Mouse (Mus musculus) layer of hippocampus, adult 18-20 months (tissue): Measurements from ENCODE around the gene Wipf2. TPM values are rescaled to one million over a fixed set of nuclear protein-coding genes. Genes with fewer than 3 reads are reported as not detected.
A peak's percentile ranks its signal among the peaks of the same experiment; 100 is the strongest.

Experiments used
- DNase-seq, 2 experiments: peaks; one replicate each; pipeline ENCODE4 v3.0.0; 2022; ENCODE audit warnings: low spot score in 2 of 2
- total RNA-seq, 2 experiments: library from RNA; stranded (reverse); gene quantifications; 2 replicates each; pipeline ENCODE4 v1.2.3; 2021

Wipf2 gene
- total RNA-seq, 2 experiments from 2014 or later, result 75.9 to 80.7 TPM

- peak in 1 of 2 experiments; percentile 81 for DNase-seq
These were observed 13.0 kb upstream of the Wipf2 start for GRCm38 (mm10) chr11:98850100-98851093.

DNA sequence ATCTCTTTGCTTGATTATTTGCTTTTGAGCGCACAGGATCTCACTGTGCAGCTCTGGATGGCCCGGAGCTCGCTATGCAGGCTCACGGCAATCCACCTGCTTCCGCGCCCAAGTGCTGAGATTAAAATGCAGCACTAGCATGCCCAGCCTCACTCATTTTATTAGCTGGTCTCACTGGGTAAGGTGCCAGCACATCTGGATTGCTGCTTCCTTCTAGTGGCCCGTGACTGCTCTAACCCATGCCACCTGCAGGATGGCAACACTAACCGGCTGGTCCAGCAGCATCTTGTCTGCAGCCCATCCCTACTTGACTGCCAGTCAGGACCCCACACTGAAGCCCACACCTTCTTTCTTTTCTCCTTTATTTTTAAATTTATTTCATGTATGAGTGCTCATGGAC, 9.3 kb upstream of the Wipf2 start:
- no peak for DNase-seq

- DNase-seq, result no peak
These were observed 8.8 kb upstream of the Wipf2 start for GRCm38 (mm10) chr11:98854659-98855058.

DNA sequence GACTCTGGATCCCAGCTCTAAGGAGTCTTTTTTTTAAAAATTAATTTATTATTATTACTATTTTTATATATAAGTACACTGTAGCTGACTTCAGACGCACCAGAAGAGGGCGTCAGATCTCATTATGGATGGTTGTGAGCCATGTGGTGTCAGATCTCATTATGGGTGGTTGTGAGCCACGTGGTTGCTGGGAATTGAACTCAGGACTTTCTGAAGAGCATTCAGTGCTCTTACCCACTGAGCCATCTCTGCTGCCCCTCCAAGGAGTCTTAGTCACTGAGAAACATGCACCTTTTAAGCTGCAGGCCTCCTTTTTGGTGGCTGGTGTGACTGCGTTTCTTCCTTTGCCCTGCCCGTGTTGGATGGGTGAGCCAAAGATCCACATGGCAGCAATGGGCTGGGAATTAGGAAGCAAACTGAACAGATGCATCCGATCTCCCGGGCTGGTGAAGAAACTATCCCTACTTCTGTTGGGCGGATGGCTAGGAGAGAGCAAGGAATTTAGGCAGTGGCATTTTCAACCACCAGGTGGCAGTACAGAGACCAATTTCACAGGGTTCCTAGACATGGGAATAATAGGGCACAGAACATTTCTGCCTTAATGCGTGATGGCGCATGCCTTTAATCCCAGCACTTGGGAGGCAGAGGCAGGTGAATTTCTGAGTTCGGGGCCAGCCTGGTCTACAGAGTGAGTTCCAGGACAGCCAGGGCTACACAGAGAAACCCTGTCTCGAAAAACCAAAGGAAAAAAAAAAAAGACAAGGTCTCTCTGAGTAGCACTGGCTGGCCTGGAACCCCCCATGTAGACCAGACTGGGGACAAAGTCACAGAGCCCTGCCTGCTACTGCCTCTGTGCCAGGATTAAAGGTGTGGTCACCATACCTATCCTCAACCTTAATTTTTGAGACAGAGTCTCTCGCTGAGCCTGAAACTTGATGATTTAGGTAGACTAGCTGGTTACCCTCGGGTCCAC, 4.4 kb upstream of the Wipf2 start:
- peak; percentile 82 to 97 for DNase-seq

DNA sequence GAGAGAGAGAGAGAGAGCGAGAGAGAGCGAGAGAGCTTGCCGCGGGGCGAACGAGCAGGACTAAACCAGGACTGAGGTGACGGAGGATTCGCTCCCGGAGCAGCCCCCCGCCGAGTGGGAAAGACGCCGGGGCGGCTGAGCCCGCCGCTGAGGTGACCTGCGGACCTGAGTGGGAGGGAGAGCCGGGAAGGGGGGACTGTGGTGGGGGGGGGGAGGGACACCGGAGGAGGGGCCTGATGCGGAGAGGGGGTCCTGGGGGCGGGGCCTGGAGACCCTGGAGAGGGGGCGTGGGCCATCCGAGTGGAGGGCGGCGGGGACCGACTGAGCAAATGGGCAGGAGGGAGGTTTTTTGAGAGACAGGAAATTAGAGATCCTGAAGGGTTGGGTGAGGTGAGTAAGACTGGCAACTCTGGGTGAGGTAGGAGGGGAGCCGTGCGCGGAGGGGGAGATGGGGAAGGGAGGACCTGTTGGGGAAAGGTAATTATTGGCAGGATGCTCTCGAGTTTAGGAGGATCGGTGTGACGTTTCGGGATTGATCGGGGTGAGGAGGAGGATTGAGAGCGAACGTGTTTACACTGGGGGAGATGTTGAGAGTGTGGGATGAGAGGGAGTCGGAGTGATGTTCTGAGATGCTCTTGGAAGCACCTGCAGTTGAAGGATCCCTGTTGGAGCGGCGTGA, 452 bp downstream of the Wipf2 start:
- peak in 1 of 2 experiments; percentile 56 for DNase-seq

DNA sequence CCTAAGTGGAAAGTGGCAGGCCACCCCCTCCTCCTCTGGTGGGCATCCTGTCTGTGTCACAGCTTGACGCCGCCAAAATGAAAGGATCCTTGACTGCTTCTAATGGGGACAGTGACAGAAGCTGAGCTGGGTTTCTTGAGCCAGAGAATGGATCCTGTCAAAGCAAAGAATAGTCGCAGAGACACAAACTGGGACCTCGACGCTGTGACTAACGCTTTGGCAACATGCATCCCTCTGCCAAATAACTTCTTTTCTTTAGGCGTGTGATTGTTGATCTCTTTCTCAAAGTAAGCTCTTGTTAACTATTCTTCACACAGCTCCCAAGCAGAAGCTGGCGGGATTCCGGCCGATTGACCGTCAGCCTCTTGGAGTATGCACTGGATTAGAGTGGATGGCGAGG, 3.9 kb downstream of the Wipf2 start:
- no peak for DNase-seq

DNA sequence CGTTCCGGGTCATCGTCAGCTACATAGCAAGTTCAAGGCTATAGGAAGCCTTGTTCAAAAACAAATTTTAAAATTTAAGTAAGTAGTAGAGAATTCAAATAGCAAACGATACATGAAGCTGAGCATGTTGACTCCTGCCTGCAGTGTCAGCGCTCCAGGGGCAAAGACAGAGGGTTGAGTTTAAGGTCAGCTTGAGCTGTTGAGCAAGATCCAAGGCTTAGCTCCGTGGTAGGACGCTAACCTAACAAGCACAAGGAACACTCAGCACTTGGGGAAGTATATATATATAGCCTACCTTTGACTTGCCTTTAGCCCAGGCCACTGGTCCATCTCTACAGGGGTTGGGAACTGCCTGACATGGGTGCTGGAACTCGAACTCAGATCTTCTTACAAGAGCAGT, 6.5 kb downstream of the Wipf2 start:
- no peak for DNase-seq

DNA sequence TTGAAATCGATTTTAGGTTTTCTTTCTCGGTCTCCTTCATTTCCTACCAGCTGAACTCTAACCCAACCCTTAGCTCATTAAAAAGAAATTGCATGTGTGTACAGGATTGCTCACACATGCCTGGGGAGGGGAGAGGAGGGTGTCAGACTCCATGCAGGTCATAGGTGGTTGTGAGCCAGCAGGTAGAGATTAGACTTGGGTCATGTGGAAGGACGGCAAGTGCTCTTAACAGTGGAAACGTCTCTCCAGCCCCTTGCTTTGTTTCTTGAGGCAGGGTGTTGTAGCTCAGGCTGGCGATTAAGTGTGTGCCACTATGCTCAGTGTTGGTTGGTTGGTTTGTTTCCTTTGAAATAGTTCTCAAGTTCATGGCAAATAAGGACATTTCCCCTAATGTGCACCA, 7.4 kb downstream of the Wipf2 start:
- no peak for DNase-seq

- no peak for DNase-seq
These were observed 8.0 kb downstream of the Wipf2 start for GRCm38 (mm10) chr11:98871416-98871815.

DNA sequence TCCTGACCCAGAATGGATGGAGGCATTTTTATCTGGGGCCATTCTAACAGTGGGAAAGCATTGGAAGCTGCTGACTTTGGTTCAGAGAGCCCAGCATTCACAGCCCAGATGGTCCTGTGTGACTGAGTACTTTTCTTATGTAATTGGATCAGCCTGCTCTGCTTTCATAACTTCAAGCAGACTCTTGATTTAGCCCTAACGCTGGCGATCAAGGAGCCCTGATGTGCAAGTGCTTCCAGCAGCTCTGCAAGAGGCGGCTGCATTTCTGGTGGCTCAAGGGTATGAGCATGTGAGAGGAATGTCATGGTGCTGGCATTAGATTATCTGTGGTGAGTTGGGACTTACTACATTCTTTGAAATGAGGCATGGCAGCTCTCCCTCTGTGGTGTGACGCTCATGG, 8.6 kb downstream of the Wipf2 start:
- peak; percentile 70 to 87 for DNase-seq

GRCm38 (mm10) chr11:98873900-98874299, 10.5 kb downstream of the Wipf2 start:
- no peak for DNase-seq

- DNase-seq, result no peak
These were observed 13.6 kb downstream of the Wipf2 start for GRCm38 (mm10) chr11:98877001-98877400.

DNA sequence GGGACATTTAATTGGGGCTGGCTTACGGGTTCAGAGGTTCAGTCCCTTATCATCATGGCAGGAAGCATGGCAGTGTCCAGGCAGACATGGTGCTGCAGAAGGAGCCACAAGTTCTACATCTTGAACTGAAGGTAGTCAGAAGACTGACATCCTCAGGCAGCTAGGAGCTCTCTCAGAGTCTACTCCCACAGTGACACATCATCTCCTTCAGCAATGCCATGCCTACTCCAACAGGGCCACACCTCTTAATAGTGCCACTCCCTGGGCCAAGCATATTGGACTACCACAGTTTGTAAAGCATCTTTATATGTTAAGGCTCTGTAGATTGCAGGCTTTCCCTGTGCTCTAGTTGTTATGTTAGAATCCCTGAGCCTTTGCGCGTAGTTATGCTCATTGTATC, 24.3 kb downstream of the Wipf2 start:
- DNase-seq, result no peak

- DNase-seq, result no peak
These were observed 25.6 kb downstream of the Wipf2 start for GRCm38 (mm10) chr11:98889077-98889476.

DNA sequence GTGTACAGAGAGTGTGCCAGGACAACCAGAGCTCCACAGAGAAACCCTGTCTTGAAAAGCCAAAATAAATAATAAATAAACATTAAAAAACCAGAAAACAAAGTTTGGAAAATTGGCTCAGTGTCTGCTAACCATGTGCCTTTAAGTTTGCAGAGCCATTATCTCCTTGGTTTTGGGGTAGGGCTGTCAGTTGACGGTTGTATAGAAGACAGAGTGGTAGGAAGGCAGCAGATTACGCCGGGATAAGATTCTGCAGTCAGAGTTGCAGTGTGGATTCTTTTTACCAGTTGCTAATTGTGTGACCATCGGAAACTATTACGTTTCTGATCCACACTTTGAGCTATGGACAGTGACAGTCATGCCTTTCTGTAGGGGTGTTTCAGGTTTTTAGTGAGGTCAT, 26.5 kb downstream of the Wipf2 start:
- DNase-seq, result no peak

GRCm38 (mm10) chr11:98892426-98892825, 29.0 kb downstream of the Wipf2 start:
- no peak for DNase-seq

- DNase-seq, result no peak
These were observed 37.2 kb downstream of the Wipf2 start for GRCm38 (mm10) chr11:98900529-98901125.

- DNase-seq, result no peak
These were observed 39.3 kb downstream of the Wipf2 start for GRCm38 (mm10) chr11:98902621-98903245.

DNA sequence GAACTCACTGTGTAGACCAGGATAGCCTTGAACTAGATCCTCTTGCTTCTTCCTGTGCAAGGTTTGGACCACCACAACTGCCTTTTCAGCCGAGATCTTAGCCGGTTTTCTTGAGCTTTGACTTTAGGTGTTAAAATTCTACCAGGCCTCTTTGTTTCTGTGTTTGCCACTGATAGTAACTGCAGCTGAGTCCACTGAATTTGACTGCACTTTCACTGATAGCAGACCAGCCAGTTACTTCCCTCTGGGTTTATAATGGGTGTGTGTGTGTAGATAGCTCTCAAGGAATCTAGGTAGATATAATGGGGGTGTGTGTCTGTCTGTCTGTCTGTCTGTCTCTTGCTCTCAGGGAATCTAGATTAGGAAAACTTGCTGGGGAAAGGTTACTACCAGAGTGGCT, 41.1 kb downstream of the Wipf2 start:
- DNase-seq, result no peak

- no peak for DNase-seq
These were observed 41.6 kb downstream of the Wipf2 start for GRCm38 (mm10) chr11:98905033-98905432.
